Mouse (Mus musculus) fat pad, adult 2 months (tissue): ENCODE data around the gene Tfr2.

Experiments
- DNase-seq: peaks from one replicate; pipeline ENCODE4 v3.0.0-alpha.2; 2011; ENCODE audit warnings: low read depth, low spot score; ENCODE audit errors: extremely low read depth

The Tfr2 gene

GRCm38 (mm10) chr5:137535318-137535717 lies 34.3 kb upstream of the Tfr2 start:
- no peak for DNase-seq

DNA sequence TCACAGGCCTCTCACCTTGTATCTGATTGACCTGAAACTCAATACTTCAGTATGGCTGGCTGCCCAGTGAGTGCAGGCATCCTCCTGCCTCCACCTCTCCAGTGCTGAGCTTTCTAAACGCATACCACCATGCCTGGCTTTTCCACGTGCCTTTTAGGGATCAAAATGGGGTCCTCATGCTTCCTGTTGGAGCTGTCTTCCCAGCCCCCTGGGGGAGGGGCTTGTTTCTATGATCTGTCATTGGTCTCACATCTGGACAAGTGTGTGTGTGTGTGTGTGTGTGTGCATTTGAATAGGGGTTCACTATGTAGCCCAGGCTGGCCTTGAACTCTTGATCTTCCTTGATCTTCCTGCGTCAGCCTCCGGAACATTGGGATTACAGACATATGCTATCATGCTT lies 32.2 kb upstream of the Tfr2 start:
- no peak for DNase-seq

DNA sequence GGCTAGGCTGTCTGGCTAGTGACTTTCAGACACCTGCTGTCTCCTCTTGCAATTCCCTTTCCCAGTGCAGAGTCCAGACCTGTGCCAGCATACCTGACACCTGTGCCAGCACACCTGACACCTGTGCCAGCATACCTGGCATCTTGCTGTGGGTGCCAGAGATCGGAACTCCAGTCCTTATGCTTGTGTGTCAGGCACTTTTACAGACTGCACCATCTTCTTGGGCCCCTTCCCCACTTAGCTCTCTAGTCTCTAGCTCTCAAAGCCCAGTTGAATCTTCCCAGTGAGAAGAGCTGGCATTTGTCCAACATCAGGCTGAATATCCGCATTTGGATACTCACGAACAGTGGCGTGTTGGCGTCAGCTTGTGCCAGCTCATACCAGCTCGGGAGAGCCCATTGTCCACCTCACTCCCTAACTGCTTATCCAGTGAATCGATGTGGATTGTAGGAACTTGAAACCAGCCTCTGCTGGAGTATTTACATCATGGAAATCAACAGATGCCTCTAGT lies 30.3 kb upstream of the Tfr2 start:
- peak; percentile 21 for DNase-seq

DNA sequence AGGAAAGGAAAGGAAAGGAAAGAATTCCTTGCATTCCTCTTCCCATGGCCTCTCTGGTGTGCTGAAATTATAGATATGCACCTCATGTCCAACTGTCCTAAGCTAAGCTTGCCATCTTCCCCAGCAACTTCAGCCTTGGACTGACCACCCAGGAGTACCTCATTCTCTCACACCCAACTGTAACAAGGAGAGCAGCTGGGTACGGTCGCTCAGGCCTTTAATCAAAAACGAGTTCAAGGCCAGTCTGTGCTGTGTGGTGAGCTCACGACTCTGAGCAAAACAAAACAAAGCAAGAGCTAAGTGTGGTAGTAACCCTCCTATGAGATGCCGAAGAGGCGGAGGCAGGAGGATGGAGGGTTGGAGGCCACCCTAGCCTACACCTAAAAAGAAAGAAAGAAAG lies 28.6 kb upstream of the Tfr2 start:
- no peak for DNase-seq

DNA sequence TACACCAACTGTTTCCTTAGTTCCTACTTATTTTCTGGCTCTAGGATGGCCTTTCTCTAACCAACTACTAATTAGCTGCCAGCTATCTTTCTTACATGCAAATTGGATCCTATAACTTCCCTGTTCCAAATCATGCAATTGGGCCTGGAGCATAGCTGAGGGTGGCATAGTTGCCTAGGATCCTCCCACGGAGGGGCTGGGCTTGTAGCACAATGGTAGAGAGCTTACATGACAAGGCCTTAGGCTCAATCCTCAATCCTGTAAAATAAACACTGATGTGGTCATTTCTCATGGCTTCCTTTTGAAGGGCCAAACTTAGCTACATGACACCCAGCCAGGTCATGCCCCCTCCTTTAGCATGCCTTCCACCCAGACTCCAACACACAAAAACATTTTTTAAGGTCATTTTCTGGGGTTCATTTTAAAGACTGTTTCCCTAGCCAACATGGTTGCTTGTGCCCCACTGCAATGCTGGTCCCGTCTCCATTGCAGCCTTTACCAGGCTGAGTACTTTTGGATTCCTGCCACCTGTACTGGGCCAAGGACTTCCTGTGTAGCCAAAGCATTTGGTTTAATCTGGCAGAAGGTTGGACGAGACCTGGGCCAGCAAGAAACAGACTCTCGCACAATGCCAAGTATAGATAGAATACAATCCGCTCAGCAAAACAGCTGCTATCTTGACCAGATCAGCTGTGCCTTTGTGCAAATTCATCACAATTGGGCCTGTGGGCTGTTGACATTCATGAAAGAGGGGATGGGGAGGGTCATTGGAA lies 27.7 kb upstream of the Tfr2 start:
- peak; percentile 49 for DNase-seq

DNA sequence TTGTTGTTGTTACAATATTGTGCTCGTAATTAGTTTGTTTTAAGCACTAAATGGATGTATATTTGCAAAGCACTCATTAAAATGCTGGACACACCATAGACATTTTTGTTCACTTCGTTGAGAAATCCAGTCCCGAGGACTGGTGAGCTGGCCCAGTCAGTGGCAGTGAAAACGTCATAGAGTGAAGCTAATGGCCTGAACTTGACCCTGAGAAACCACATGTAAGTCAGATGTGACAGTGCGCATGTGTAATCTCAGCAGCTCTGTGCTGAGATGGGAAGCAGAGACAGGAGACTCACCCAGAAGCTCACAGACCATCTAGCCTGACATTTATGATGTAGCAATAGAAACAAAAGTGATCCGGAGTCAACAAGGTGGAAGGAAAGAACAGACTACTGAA lies 24.7 kb upstream of the Tfr2 start:
- DNase-seq: no peak

DNA sequence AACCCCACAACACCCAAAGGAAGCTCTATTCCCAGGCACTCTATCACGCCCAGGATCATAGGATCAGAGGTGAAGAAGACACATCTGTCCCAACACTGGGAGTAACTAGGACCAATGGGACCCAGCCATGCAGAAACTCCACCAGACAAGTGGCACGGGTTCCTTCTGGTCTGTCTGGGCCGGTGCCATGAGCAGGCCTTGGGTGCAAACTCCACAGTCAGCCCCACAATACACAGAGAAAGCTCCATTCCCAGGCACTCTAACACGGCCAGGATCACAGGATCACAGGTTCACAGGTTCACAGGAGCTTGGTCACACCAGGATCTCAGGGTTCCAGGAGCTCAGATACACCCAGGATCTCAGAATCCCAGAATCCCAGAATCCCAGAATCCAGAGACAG lies 24.0 kb upstream of the Tfr2 start:
- no peak for DNase-seq

DNA sequence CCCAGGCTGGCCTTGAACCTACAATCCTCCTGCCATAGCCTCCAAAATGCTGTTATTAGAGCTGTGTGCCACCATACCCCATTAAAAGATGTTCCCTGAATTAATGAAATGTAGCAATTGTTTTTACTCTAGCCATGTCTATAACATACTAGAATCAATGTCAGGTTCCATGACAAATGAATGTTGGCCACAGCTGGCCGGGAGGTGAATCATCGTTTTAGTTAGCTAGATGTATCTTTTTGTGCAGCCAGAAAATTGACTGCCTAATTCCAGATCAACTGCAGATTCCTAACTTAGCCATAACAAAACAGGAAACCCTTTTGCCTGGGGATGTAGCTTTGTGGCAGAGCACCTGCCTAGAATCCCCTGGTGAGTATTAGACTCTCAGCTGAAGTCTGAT lies 19.8 kb upstream of the Tfr2 start:
- no peak for DNase-seq

DNA sequence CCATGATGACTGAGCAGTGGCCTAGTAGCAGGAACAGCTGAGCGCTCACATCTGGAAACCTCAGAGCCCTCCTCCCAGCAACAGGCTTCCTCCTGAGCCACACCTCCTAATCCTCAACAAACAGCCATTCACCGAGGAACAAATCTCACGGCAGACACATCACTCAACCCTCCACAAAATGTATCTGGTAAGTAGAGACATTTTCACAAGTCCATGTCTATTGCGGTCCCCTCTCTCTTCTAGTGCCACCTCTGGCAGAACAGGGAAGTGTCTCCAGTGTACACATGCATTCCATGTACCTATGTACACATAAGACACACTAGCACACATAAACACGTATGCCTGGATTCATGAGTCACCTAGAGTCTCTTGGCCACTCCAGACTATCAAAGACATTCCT lies 18.5 kb upstream of the Tfr2 start:
- no peak for DNase-seq

DNA sequence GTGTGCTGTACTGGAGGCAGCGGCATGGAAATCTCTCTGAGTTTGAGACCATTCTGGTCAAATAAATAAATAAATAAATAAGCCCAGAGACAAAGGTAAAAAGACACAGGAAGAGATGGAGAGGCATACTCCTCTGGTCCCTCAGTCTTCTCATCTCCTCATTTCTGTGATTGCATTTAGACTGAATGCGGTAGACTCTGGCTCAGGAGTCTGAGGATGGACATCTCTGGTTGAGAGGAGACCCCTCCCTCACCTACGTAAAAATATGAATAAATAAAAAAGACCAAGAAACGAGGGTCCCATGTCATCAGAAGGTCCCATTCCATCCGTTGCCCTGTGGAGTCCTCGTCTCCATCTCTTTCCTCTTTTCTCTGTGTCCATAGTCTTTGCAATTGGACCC lies 16.6 kb upstream of the Tfr2 start:
- DNase-seq: no peak

DNA sequence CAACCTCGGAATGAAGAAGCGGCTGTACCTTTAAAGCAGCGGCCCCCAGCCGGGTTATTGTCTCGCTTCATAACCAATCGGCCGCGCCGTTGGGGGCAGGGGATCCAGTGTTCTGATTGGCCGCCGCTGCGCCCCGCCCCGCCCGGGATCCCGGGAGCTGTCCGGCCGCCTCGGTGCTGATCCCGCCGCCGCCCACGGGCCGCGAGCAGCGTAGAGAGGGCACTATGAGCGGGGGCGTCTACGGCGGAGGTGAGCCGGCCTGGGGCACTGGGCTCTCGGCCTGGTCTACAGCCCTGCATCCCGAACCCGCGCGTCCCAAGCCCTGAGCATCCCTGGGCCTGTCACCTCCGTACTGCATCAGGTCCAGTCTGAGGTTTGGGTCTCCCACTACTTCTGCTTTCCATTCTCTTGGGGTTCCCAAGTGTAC lies 16.2 kb upstream of the Tfr2 start, which contains the start of gene Actl6b:
Actl6b (plus strand) TSS at position 107 of the 427 bp plus-strand sequence.
- DNase-seq: no peak

DNA sequence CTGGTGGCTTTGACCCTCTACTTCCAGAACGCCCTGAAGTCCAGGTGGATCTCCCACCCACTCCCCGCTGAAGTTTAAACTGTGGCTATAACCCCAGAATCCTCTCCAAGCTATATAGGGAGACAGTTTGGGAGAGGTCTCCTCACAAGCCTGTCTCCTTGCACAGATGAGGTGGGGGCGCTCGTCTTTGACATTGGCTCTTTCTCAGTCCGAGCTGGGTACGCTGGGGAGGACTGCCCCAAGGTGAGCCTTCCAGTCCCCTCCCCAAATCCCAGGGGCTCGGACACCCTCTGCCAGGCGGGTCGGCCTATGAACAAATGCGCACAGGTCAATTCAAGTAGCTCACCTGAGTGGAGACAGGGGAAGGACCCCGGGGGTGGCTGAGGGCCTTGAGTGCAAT lies 15.7 kb upstream of the Tfr2 start:
- no peak for DNase-seq

DNA sequence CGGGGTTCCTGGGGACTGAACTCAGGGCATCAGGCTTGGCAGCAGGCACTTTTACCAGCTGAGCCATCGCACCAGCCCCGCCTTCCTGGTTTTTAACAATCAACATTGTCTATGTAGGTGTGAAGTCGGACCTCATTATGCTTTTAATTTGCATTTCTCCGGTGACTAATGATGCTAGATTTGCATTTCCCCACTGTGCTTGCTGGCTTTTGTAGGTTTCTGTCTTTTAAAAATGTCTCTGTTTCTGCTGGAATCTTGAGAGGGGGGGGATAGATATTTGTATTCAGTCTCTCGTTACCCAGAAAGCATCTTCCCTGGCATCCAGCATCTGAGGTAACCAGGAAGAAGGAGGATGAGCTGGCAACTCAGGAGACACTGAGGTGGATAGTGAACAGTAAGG lies 8.1 kb upstream of the Tfr2 start:
- DNase-seq: no peak

DNA sequence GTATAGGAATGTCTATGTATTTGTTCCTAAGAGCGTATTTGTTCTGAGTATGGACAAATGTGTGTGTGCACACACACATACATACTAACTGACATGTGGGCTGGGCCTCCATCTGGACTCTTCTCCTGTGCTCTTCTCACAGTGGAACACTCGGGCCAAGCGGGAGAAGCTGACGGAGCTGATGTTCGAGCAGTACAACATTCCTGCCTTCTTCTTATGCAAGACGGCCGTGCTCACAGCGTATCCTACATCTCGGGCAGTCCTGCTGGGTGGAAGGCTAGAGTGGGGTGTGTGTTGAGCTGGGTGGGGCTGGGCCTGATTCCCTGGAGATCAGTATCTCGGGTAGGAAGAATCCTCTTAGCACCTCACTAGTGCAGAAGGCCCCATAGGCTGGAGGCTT lies 6.7 kb upstream of the Tfr2 start:
- DNase-seq: no peak

- DNase-seq: no peak
Observed at GRCm38 (mm10) chr5:137565744-137566143, 3.9 kb upstream of the Tfr2 start.

DNA sequence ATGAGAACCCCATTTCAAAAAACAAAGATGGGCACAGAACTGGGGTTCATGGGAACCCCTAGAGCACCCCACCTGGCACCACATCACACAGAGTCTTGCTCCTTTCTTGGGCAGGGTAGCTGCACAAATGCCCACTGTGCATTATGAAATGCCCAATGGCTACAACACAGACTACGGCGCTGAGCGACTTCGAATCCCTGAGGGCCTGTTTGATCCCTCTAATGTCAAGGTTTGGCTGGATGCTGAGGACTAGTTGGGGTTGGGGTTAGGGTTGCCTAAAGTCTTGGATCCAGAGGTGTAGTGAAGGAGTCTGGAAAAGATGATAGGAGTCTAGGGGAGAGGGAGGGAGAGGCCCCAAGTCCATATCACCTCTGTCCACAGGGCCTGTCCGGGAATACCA lies 3.2 kb upstream of the Tfr2 start:
- no peak for DNase-seq

GRCm38 (mm10) chr5:137568223-137568798 lies 1.3 kb upstream of the Tfr2 start:
- no peak for DNase-seq

DNA sequence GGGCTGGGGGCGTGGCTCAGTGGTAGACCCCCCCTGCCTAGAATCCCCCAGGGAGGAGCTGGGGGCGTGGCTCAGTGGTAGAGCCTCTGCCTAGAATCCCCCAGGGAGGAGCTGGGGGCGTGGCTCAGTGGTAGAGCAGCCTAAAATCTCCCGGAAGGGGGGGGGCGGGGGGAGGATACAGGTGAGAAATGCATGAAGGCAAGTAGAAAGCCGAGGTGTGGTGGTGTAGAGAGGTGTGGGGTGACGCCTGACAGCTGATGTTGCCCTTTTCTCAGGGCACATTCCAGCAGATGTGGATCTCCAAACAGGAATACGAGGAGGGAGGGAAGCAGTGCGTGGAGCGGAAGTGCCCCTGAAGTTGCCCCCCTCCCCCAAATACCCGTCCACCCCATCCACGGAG lies 609 bp upstream of the Tfr2 start:
- DNase-seq: no peak

DNA sequence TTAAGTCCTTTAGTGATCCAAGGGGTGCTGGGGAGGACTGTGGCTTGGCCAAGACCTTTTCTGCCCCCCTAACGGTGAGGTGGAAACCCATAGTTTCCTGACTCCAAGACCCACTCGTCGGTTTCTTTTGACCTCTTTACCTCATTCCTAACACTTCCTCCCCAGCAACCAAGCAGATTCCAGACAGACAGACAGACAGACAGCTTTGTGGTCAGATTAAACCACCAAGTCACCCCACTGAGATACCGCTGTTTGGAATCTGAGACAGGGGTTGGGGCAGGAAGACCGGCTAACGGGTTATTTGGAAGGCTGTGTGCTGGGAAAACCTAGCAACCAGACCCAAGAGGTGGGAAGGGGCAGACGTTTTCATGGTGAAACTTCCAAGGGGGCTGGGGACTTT lies 541 bp downstream of the Tfr2 start:
- no peak for DNase-seq

DNA sequence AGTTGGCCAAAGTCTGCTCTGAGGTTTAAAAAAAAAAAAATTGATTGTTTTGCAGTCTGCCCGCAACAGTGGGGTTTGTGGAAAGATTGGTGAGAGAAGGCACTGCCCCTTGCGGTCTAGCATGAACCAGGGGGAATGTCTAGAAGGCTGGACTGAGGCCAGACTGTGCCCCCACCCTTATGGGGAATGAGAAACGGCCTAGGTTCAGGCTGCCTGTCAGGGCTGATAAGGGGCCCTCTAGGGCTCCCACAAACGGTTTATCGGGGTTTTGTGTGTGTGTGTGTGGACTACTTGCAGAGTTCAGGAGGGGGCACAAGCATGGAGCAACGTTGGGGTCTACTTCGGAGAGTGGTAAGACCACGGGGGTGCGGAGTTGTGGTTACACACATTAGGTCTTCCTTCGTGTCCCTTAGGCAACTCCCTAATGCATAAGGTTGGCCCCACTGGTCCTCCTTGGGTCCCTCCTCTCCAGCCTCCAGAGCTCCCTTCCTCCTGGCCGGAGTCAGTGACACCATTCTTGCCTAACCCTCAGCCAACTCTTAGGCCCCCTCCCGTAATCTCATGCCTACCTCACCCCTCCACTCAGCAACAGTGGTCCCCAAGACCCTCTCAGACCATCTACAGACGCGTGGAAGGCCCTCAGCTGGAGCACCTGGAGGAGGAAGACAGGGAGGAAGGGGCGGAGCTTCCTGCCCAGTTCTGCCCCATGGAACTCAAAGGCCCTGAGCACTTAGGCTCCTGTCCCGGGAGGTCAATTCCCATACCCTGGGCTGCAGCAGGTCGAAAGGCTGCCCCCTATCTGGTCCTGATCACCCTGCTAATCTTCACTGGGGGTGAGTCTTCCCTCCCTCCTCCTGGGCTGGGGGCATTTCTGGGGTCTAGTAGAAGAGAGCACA lies 1.3 kb downstream of the Tfr2 start:
- DNase-seq: no peak

DNA sequence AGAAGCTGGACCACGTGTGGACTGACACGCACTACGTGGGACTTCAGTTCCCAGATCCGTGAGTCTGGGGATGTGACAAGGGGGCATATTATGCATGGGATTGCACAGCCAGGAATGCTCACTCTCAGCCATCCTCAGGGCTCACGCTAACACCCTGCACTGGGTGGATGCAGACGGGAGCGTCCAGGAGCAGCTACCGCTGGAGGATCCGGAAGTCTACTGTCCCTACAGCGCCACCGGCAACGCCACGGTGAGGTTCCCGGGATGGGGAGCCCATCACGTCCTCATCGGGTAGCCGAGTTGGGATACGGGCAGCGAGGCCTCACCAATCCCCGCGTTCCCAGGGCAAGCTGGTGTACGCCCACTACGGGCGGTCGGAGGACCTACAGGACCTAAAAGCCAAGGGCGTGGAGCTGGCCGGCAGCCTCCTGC lies 4.8 kb downstream of the Tfr2 start:
- DNase-seq: no peak

DNA sequence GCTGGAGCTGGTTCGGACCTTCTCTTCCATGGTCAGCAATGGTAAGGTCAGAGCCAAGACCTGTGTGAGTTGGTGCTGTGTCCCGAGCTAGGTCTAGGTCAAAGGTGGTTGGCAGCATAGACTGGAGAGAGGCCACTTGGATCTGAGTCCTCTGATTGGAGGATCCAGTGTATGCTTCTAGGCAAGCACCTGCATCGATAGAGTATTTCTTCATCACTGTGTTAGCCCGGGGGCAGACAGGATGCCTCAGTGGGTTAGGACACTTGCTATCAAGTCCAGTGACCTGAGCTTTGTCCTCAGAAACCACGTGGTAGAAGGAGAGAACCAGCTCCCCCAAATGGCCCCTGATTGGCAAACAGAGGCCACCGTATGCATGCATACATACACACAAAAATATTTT lies 10.6 kb downstream of the Tfr2 start:
- DNase-seq: no peak
